Mouse (Mus musculus) layer of hippocampus, adult 9-11 months (tissue): Measurements from ENCODE around the gene Stard13.

Source experiments
- DNase-seq: peaks from one replicate; pipeline ENCODE4 v3.0.0; 2022

Stard13 gene

GRCm38 (mm10) chr5:151092886-151093665, 140.6 kb downstream of the Stard13 start:
- DNase-seq = no peak

DNA sequence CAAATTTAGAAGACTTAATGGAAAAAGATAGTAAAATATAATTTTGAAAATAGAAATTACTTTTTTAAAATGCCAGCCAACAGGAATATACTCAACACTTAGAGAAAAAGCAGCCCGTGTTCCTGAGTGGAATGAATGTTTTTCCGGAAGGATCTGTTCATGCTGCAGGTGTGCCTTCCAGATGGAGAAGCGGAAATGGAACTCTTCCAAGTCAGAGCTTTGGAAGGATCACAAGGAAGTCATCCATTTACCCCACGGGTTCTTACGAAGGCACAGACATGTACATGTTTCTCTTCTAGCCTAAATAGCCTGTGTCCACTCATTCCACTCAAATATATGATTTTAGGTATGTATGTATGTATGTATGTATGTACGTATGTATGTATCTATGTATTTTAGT, 142.6 kb downstream of the Stard13 start:
- DNase-seq = no peak

DNA sequence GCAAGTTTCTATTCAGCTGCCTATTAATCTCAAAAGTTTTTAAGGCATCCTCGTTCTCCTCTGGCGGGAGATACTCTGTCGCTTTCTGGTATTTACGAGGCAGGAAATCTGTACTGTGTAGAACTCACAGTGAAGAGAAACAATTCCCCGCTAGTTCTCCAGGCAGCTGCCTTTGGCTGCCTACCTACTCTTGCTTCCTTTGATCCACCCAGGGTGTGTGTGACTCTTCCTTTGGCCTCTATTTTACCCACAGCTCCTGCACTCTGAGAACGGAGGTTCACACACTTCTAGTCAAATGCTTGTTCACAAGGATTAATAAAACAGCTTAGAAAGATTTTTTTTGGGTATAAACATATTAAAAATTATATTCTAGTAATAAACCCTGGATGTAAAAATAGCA, 144.4 kb downstream of the Stard13 start:
- no peak for DNase-seq

DNA sequence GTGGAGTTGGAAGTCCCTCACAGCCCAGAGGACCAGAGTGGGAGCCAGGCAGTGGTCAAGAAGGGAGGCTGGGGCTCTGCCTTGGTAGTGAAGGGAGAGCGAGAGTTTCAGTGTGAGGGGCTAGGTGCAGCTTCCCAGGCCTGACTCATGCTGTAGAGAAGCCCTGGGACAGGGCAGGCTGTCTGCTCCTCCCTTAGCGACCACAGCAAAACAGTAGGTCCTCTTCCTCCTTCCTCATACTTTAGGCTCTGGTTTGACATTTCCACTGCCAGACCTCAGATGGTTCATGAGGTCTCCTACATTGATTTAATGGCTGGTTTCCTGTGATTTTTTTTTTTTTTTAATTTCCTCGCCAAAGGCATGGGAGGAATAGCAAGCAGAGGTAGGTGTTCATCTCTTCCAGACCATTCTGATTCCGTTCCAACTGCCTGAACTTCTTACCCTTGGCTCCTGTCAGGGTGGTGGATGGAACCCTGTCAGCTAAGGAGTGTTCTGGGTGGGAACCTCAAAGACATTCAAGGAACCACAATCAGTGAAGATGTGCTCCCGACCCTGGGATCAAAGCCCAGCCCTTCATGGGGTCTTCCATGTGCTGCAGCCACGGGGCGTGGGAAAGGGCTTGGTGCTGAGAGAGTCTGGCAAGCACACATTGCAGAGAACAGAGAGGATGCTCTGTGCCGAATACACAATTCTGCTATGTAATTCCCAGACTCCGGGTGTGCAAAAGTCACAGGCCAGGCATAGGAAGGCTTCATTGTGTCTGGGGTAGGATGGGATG, 147.0 kb downstream of the Stard13 start:
- no peak for DNase-seq

- DNase-seq = no peak
These were observed 147.9 kb downstream of the Stard13 start for GRCm38 (mm10) chr5:151085749-151086148.

- no peak for DNase-seq
These were observed 153.4 kb downstream of the Stard13 start for GRCm38 (mm10) chr5:151080276-151080675.

GRCm38 (mm10) chr5:151077953-151078352, 155.7 kb downstream of the Stard13 start:
- DNase-seq = no peak

GRCm38 (mm10) chr5:151076917-151077316, 156.7 kb downstream of the Stard13 start:
- DNase-seq = no peak

DNA sequence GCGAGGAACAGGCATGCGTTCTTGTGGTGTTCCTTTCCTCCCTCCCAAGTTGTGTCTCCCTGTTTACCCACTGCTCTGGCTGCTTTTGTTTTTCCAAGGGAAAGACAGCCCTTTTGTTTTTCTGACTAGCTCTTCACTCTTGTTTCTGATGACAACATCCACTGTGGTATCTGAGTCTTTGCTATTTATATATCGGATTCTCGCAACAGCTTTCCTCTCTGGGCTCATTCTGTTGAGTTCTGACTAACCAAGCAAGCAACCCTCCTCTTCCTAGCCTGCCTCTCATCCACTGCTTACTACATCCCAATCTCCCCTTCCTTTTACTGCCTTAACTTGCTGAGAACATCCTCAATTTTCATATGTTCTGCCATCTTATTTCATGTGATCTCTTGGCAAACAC, 159.4 kb downstream of the Stard13 start:
- peak; percentile 44 for DNase-seq

DNA sequence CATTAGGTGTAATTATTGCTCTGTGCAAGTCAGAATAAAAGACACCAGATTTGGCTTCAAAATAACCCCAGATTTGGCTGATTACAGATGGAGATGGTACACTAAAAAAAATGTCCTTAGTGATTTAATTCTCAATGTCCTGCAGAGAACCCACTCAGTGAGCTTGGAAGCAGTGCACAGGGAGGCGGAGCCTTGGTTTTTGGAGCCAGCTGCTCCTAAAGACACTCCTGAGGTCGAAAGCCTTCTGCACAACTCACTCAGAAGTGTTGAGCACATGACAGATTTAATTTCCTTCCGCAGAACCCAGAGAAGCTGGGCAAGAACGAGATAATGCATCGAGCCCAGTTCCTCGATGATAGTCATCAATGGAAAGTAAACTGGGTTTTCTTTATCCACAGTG, 162.2 kb downstream of the Stard13 start:
- DNase-seq = no peak

DNA sequence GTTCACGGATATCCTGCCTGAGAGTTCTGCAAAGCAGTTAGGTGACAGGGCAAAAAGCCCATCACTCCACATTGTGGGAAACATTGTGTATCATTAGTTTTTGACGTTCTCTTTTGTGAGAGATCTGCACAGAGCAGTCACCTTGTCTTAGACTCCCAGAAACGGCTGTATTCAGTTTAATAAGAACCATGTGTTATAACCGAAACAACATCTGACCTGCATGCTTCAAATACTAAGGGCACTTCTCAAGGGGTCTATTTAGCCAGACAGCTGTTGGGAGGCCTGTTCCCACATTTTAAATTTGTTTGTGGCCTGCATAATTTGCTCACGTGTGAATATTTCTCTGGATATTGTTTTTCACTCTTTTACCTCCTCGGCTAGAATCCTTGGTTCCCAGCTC, 162.7 kb downstream of the Stard13 start:
- DNase-seq = no peak

GRCm38 (mm10) chr5:151069569-151069968, 164.1 kb downstream of the Stard13 start:
- DNase-seq = no peak

DNA sequence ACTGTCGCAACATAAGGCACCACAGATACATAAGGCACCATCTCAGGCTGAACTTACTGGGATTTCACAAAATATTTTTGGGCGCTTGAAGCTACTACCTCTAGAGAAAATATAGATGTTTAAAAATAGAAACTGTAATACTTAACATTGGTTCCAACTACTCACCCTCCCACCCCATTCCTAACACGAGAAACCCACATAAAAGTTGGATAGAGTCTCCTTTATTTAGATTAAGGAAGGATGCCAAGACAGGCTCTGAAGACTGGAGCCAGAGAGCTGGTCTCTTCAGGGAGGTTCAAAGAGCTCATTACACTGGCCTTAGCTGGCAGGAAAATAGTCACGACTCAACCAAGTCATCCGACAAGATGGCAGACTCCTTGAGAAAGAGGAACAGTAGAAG, 167.6 kb downstream of the Stard13 start:
- no peak for DNase-seq

DNA sequence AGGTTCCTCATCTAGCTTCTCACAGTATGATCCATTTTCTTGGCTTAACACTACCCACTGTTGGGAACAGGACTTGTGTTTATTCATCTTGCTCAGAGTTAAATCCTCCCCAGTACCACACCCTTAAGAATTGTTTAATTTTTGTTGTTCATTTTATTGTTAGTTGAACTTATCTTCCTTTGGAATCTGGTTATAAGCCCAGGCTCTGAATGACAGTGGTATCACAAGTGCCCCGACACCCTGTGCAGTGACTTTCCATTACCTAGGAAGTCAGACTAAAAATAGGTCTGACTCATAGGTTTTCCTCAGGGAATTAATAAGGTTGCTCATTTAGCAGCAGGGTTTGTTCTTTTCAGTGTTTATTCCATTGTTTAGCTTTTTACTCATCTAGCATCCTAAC, 168.4 kb downstream of the Stard13 start:
- no peak for DNase-seq

DNA sequence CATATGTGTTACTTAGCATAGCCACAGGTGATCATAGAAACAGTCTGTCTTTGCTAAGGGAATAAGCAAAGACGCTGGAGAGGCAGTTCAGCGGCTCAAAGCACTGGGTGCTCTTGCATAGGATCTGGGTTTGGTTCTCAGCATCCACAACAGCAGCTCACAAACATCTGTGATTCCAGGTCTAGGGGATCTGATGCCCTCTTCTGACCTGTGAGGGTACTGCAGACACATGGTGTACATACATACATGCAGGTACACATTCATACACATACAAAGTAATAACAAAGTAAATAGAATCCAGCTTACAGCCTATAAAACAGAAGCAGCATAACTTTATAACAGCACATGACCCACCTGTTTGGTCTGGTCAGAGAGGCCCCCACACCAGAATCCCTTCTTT, 171.7 kb downstream of the Stard13 start:
- no peak for DNase-seq

DNA sequence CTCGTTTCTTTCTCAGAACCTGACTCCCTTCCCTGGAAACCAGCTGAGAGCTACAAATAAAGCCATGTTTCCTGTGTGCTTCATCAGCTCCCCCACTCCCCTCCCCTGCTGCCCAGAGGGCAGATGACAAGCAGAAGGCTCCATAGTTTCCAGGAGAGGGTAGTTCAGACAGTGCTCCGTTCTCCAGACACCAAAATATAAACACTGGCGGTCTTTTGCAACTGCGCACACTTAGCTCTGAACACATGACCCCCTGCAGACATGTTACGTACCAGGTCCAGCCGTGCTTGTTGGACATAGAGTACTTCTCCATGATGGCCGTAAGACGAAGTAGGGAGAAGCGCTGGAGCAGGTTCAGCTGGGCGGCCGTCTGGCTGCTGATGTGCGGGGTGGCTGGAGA, 173.2 kb downstream of the Stard13 start:
- DNase-seq = no peak

DNA sequence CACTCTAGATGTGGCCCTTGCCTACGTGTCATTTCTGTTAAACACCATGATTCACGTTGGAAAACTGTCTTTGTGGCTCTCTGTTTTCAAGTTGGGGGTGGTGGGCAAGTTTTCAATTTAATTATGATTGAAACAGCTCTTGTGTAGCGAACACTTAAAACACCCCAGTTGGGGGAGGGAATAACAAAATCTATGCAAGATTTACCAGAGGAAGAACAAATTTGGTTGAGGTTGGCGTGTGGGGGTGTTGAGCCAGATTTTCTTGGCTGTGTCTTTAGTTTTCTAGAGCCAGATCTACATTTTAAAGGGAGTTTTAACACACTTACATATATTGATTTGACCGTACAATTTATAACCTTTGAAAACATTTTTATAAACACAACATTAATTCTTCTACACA, 173.9 kb downstream of the Stard13 start:
- peak; percentile 45 for DNase-seq

GRCm38 (mm10) chr5:151059352-151059751, 174.3 kb downstream of the Stard13 start:
- no peak for DNase-seq

- no peak for DNase-seq
These were observed 175.9 kb downstream of the Stard13 start for GRCm38 (mm10) chr5:151057716-151058115.

DNA sequence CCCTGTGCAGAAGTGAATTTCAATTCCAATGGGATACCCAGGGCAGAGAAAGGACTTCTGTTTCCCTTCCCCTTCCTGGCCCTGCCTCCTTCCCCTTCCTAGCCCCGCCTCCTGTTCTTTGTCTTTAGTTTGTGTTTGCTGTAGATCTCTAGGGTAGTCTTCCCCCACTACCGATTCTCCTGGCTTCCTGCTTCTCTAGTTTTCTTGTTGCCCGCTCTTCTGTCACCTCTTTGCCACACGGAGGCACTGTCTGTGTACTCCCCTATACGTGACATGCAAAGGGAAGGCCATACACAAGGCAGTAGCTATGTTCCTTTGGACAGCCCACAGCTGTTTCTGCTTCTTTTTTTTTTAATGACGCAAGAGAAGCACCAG, 176.7 kb downstream of the Stard13 start:
- DNase-seq = no peak

DNA sequence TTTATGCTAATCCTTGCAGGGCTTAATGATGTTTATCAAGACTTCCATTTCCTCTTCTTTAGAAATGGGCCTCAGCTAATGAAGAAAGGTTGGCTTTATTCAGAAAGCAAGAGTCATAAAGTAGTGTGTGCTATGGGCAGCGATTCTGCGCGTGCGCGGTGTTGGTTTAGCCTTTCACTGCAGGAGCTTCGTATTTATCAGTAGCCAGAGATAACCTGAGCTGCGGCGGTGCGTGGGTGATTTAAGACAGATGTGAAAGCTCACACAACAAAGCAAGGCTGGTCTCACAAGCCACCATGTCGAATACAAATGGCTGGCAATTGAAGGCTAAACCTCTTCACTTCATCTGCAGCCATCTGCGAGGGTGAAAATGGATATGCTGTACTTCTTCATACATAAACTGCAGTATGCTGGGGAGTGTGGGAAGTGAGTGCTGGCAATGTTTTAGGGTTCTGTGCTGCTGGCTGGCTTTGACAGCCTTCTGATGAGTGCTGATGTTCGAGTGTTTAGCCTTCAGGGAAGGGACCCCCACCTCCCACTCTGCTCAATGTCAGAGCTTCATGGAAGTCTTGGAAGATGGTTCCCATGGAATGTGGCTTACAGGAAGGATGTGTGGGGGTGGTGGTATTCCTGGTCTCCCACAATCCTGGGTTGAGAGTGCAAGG, 177.2 kb downstream of the Stard13 start:
- peak; percentile 38 for DNase-seq

GRCm38 (mm10) chr5:151055426-151056090, 178.1 kb downstream of the Stard13 start:
- no peak for DNase-seq

- DNase-seq = no peak
These were observed 178.9 kb downstream of the Stard13 start for GRCm38 (mm10) chr5:151054743-151055114.
